Comparison of ENCODE assay signal across 8 mouse cellular contexts in the genomic region with DNA sequence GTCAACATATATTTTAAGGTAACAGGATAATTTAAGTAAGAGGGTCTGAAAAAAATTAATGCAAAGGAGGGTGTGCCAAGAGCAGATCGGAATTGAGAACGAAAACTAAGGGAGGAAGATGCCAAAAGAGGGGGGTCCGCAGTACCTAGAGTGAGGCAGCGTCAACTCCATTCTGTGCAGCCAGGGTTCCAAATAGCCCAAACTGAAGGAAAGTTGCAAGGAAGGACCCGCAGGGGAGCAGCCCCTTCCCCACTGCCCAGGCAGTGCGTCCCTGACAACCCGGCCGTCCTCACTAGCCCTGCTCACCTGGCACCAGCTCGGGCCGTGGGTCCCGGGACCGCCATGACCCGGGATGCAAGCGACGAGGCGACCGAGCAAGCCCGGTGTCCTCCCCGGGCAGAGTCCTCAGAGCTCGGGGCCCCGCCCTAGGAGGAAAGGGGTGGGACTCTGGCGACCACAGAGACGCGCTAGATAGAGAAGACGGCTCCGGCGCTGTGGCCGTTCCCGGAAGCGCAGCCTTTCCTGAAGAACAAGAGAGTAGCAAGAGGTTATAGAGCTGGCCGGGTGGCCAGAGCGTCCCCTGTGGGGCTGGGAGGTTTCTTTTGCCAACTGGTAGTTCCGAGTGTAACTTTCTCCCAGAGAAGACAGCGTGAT. TPM values are rescaled to one million over a fixed set of nuclear protein-coding genes. Genes with fewer than 3 reads are reported as not detected.
DNase-seq lines count a peak whose midpoint lies in the region; ATAC-seq and TF ChIP-seq lines count a peak whose summit lies in the region.

A gene (minus strand): TSS at position 437 of the 654 bp plus-strand sequence.

- in situ Hi-C loops in ES-E14 (cut with MboI; ENCODE audit: low sequenced_read_pairs in 2 of 2, unreplicated experiment in 2 of 2): no loop called here

- DNase-seq in ES-E14 (ENCODE audit: low read depth, low spot score): peak; percentile 79
- DNase-seq in cerebellum, adult 11-12 months: peak; percentile 95
- peak; percentile 92 for DNase-seq in heart, postnatal 25 days (ENCODE audit: low spot score)
- peak; percentile 91 to 96 for DNase-seq in layer of hippocampus, adult 18-20 months (ENCODE audit: low spot score in 2 of 2)
- peak; percentile 89 for DNase-seq in lung, adult 2 months
- DNase-seq in thymus, adult 18-20 months: peak; percentile 95

- TF ChIP-seq POLR2A in lung, adult 2 months (IDR thresholded peaks at IDR 0.05; ENCODE audit: borderline replicate concordance, extremely low read depth, low read depth, low read length): peak; percentile 83

- no peaks in the 10 kb centered on the region for H3K9me3 ChIP-seq in ES-E14 (ENCODE audit: control insufficient read depth, insufficient read depth, low read depth, low read length)
- no peaks in the 10 kb centered on the region for H3K9me3 ChIP-seq in forebrain, embryonic 15.5 days

- ATAC-seq in forebrain, embryonic 15.5 days (replicated peaks): peak; percentile 98
- ATAC-seq in neutrophil, adult 5-6 weeks (ENCODE audit: extremely low read depth, insufficient number of reproducible peaks, low FRiP score, poor library complexity, severe bottlenecking): peak; percentile 99

- intact Hi-C loops in heart, postnatal 25 days (cut with DNase I): loop anchor here (10.0 kb wide), 1 partner anchor 378 kb away; a partner anchor contains a TSS

- peak; percentile 52 for TF ChIP-seq CTCF in lung, adult 2 months (IDR thresholded peaks at IDR 0.05; ENCODE audit: insufficient read depth, low read length)

- H3K9ac ChIP-seq in ES-E14 (ENCODE audit: insufficient read depth, low read depth, low read length, poor library complexity, severe bottlenecking): peak within 1 kb of the TSS; percentile 93
- peak within 1 kb of the TSS; percentile 83 for H3K9ac ChIP-seq in forebrain, embryonic 15.5 days (replicated peaks)

- under 1% methylated on average over 34 of the region's 34 CpGs for WGBS in forebrain, embryonic 15.5 days
- under 1% methylated on average over 34 of the region's 34 CpGs for WGBS in lung, adult 2 months

- H3K36me3 ChIP-seq in ES-E14 (ENCODE audit: control insufficient read depth, insufficient read depth, low read length, poor library complexity, severe bottlenecking): peaks cover 2% of the 10 kb centered on the region; the same call in 1 of the 2 replicates
- H3K36me3 ChIP-seq in forebrain, embryonic 15.5 days: no peaks in the 10 kb centered on the region

- H3K4me1 ChIP-seq in ES-E14 (ENCODE audit: control insufficient read depth in 2 of 2, insufficient read depth in 2 of 2, low read length in 2 of 2, poor library complexity in 1 of 2): peaks cover 4 to 16% of the 10 kb centered on the region in 2 experiments; a peak in 3 of 4 replicates
- H3K4me1 ChIP-seq in forebrain, embryonic 15.5 days: peaks cover 9% of the 10 kb centered on the region
- H3K4me1 ChIP-seq in lung, adult 2 months (ENCODE audit: control insufficient read depth, insufficient read depth, low read length): peaks cover 5% of the 10 kb centered on the region; the same call in 1 of the 2 replicates

- no peak within 1 kb of the TSS for H3K27ac ChIP-seq in ES-E14 (ENCODE audit: insufficient read depth, low read depth, low read length, poor library complexity, severe bottlenecking)
- H3K27ac ChIP-seq in forebrain, embryonic 15.5 days (replicated peaks): peak within 1 kb of the TSS; percentile 25; the same call in 1 of the 2 replicates

- H3K27me3 ChIP-seq in forebrain, embryonic 15.5 days: no peaks in the 10 kb centered on the region

- H3K4me2 ChIP-seq in forebrain, embryonic 15.5 days (replicated peaks): peak within 1 kb of the TSS; percentile 72

- H3K4me3 ChIP-seq in ES-E14 (ENCODE audit: insufficient read depth in 1 of 2, low read depth in 1 of 2, low read length in 2 of 2, poor library complexity in 1 of 2, severe bottlenecking in 1 of 2): peak within 1 kb of the TSS; percentile 93 to 99
- peak within 1 kb of the TSS; percentile 80 for H3K4me3 ChIP-seq in forebrain, embryonic 15.5 days
- H3K4me3 ChIP-seq in lung, adult 2 months (replicated peaks; ENCODE audit: extremely low read depth, low read depth, low read length): peak within 1 kb of the TSS; percentile 77

TF ChIP-seq in ES-E14, 5 proteins besides CTCF, POLR2A, EP300 and RAD21:
- TF ChIP-seq HCFC1 (IDR thresholded peaks at IDR 0.05; ENCODE audit: borderline replicate concordance, insufficient read depth, low read length) (no peak; the same call in 1 of the 2 replicates), MAFK (IDR thresholded peaks at IDR 0.05; ENCODE audit: insufficient read depth, low read depth, low read length) (no peak), CHD2 (IDR thresholded peaks at IDR 0.05; ENCODE audit: low read depth, low read length) (no peak), ZNF384 (IDR thresholded peaks at IDR 0.05; ENCODE audit: low read depth, low read length) (no peak), ZC3H11A (IDR thresholded peaks at IDR 0.05; ENCODE audit: borderline replicate concordance, low read depth, low read length) (no peak)

RNA-seq across cellular contexts. Expression of the gene that starts here (rescaled TPM):
- 26.9 and 49.5 TPM in 2 replicates for total RNA-seq in ES-E14 (2012; rRNA removed)
- polyA plus RNA-seq in forebrain, embryonic 15.5 days (2015; fragmentation: Nextera tagmentation; extraction: Ambion mirVana): 12.1 and 12.8 TPM in 2 replicates
- total RNA-seq in heart, postnatal 25 days (2021): 1 to 10 TPM; 6.5 to 6.7 TPM
- 10 to 100 TPM; 12.7 to 13.4 TPM for total RNA-seq in layer of hippocampus, adult 18-20 months (2021)
- polyA plus RNA-seq in lung, adult 2 months (2012; rRNA removed): 20.7 and 26.4 TPM in 2 replicates
- total RNA-seq in neutrophil, adult 5-6 weeks (2017): 12.8 and 15.3 TPM in 2 replicates
